Mouse (Mus musculus) midbrain, postnatal 0 days (tissue): ENCODE measurements around the gene Srebf1. TPM values are rescaled to one million over a fixed set of nuclear protein-coding genes. Genes with fewer than 3 reads are reported as not detected.

Experiments
- ATAC-seq: fragments of 200-750 bp; cut with Nextera tagmentation; 2 replicates; pipeline ENCODE4 v1.8.0; 2017; ENCODE audit warnings: moderate number of reproducible peaks, mild to moderate bottlenecking, moderate TSS enrichment, moderate library complexity; ENCODE audit not compliant: low FRiP score
- DNase-seq: peaks from one replicate; pipeline ENCODE4 v3.0.0-alpha.2; 2015; ENCODE audit warnings: low spot score
- H3K27ac ChIP-seq: fragments of 300-500 bp; sonication (generic); 2 replicates; pipeline ENCODE4 v1.5.1; 2014; ENCODE audit warnings: low read depth, mild to moderate bottlenecking, low read length, mixed read lengths
- H3K27me3 ChIP-seq: fragments of 300-500 bp; sonication (generic); 2 replicates; pipeline ENCODE4 v1.6.1; 2014; ENCODE audit warnings: low read length, control low read depth, mixed read lengths; ENCODE audit not compliant: insufficient read depth
- H3K36me3 ChIP-seq: fragments of 300-500 bp; sonication (generic); 2 replicates; pipeline ENCODE4 v1.6.1; 2014; ENCODE audit warnings: low read length, control low read depth, mixed read lengths; ENCODE audit not compliant: insufficient read depth
- H3K4me1 ChIP-seq: fragments of 300-500 bp; sonication (generic); 2 replicates; pipeline ENCODE4 v1.6.1; 2014; ENCODE audit warnings: mild to moderate bottlenecking, control low read depth, antibody characterized with exemption, low read length, mixed read lengths; ENCODE audit not compliant: insufficient read depth
- H3K4me2 ChIP-seq: fragments of 300-500 bp; sonication (generic); 2 replicates; pipeline ENCODE4 v1.6.1; 2014; ENCODE audit warnings: low read depth, mild to moderate bottlenecking, low read length, mixed read lengths; ENCODE audit not compliant: poor library complexity, severe bottlenecking
- H3K4me3 ChIP-seq: fragments of 300-500 bp; sonication (generic); 2 replicates; pipeline ENCODE4 v1.5.1; 2014; ENCODE audit warnings: low read depth, mild to moderate bottlenecking, low read length, moderate library complexity
- H3K9ac ChIP-seq: fragments of 300-500 bp; sonication (generic); replicated peaks from 2 replicates; pipeline ENCODE4 v1.6.1; 2014; ENCODE audit warnings: mild to moderate bottlenecking, low read length, moderate library complexity, mixed read lengths; ENCODE audit not compliant: poor library complexity, severe bottlenecking
- H3K9me3 ChIP-seq: fragments of 300-500 bp; sonication (generic); 2 replicates; pipeline ENCODE4 v1.6.1; 2016; ENCODE audit warnings: low read length, control low read depth
- CTCF ChIP-seq: IDR thresholded peaks from 2 replicates; pipeline ENCODE4 v1.5.1; 2016; ENCODE audit warnings: antibody characterized with exemption, mild to moderate bottlenecking
- WGBS: fragments of 180-500 bp; shearing (Covaris S2); extraction: QIAGEN DNeasy Blood & Tissue Kit; methylation state at CpG from one replicate; pipeline ENCODE4 v1.1.7; 2014; 5-methylcytosine and 5-hydroxymethylcytosine counted together
- polyA plus RNA-seq: library from polyadenylated mRNA; unstranded; fragments of >200 nt; fragmentation: Nextera tagmentation; extraction: Ambion mirVana; gene quantifications from 2 replicates; pipeline ENCODE4 v1.2.1, GENCODE M21; 2015
- total RNA-seq: library from RNA; depleted of rRNA; stranded (reverse); fragments of >200 nt; gene quantifications from 2 replicates; pipeline ENCODE4 v1.2.3, GENCODE M21; 2014

Gene Srebf1
- total and polyA plus RNA-seq, 2 experiments from 2014 or later, result 34.5 to 96.5 TPM

DNA sequence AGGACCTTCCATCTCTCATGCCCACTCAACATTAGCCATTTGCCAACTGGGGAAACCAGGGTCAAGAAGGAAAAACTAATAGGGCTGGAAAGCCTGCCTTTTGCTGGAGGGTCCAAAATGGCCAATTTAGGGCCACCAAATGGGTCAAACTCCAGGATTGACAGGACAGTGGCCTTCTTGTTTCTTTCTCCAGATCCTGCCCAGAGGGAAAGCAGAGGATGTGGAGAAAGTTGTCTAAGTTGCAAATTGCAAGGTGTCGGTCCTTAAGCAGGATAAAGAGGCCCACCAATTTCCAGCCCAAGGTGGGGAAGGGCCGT is 12.5 kb downstream of the Srebf1 start:
- Histone ChIP-seq H3K27me3 (no peaks in the 10 kb centered on the region), H3K27ac (peak overlapping the region; percentile 76), H3K4me1 (peaks cover 17% of the 10 kb centered on the region), H3K4me3 (peak overlapping the region; percentile 39), H3K4me2 (peak overlapping the region; percentile 70), H3K36me3 (peaks cover 9% of the 10 kb centered on the region; the same call in 1 of the 2 replicates), H3K9me3 (no peaks in the 10 kb centered on the region), H3K9ac (peak overlapping the region; percentile 64)
- DNase-seq (no peak), ATAC-seq (no peak)
- 8% methylated on average over 2 of the region's 2 CpGs for WGBS
- TF ChIP-seq CTCF, result no peak

DNA sequence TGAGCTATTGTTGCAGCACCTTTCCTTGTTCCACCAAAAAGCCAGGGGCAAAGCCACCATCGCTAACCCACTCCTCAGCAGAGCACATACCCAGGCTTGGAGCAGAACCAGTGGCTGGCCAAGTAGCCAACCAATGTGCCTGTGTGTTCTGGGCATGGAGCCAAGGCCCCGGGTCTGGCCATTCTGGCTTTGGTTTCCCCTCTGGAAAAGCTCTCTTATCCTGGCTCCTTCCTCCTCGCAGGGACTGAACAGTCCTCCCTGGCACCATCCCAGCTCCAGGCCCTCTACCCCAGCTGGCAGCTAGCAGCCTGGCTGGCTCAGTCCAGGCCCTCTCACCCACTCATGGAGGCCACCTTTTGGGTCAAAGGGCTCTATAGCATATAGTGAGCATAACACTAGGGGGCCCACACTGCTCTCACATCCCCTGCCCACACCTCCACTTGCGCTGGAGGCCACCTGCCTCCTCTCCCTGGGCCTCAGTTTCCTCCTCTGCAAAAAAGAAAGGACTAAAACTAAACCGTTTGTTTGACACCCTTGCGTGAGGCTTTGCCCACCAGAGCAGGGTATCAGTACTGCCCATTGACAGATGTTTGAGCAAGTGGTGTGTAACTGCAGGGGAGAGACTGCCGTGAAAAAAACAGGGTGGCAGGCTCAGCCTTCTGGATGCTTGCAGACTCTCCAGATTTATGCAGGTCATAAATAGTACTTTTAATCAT is 13.0 kb downstream of the Srebf1 start:
- peak overlapping the region; percentile 76 for H3K27ac ChIP-seq
- peaks cover 14% of the 10 kb centered on the region; the same call in 1 of the 2 replicates for H3K36me3 ChIP-seq
- peak; percentile 96 for DNase-seq
- 29% methylated on average over 7 of the region's 7 CpGs for WGBS
- peak overlapping the region; percentile 70 for H3K4me2 ChIP-seq
- peaks cover 17% of the 10 kb centered on the region for H3K4me1 ChIP-seq
- peak; percentile 45 for ATAC-seq
- peak; percentile 15; the same call in 1 of the 2 replicates for TF ChIP-seq CTCF
- H3K4me3 ChIP-seq, result peak overlapping the region; percentile 39
- peak overlapping the region; percentile 64 for H3K9ac ChIP-seq
- no peaks in the 10 kb centered on the region for H3K9me3 ChIP-seq
- H3K27me3 ChIP-seq, result no peaks in the 10 kb centered on the region

- WGBS, result 50% methylated on average over 4 of the region's 4 CpGs
- TF ChIP-seq CTCF, result no peak
Observed at GRCm38 (mm10) chr11:60208712-60209111, 13.7 kb downstream of the Srebf1 start.

GRCm38 (mm10) chr11:60208201-60208600 is 14.2 kb downstream of the Srebf1 start:
- no peaks in the 10 kb centered on the region for H3K27me3 ChIP-seq
- TF ChIP-seq CTCF, result no peak
- H3K9me3 ChIP-seq, result no peaks in the 10 kb centered on the region
- H3K9ac ChIP-seq, result peak overlapping the region; percentile 48
- DNase-seq (no peak), ATAC-seq (no peak)
- peaks cover 17% of the 10 kb centered on the region for H3K4me1 ChIP-seq
- H3K4me2 ChIP-seq, result peak overlapping the region; percentile 70
- peaks cover 22% of the 10 kb centered on the region for H3K36me3 ChIP-seq
- 54% methylated on average over 6 of the region's 6 CpGs for WGBS
- peak overlapping the region; percentile 14 for H3K4me3 ChIP-seq
- peak overlapping the region; percentile 76; the same call in 1 of the 2 replicates for H3K27ac ChIP-seq

More at GRCm38 (mm10) chr11:60208712-60209111, 13.7 kb downstream of the Srebf1 start:
- Histone ChIP-seq H3K4me3 (peak overlapping the region; percentile 14), H3K9me3 (no peaks in the 10 kb centered on the region), H3K4me2 (peak overlapping the region; percentile 70), H3K9ac (peak overlapping the region; percentile 48), H3K27me3 (no peaks in the 10 kb centered on the region), H3K36me3 (peaks cover 20% of the 10 kb centered on the region), H3K4me1 (peaks cover 17% of the 10 kb centered on the region), H3K27ac (peak overlapping the region; percentile 76)
- DNase-seq (no peak), ATAC-seq (no peak)

DNA sequence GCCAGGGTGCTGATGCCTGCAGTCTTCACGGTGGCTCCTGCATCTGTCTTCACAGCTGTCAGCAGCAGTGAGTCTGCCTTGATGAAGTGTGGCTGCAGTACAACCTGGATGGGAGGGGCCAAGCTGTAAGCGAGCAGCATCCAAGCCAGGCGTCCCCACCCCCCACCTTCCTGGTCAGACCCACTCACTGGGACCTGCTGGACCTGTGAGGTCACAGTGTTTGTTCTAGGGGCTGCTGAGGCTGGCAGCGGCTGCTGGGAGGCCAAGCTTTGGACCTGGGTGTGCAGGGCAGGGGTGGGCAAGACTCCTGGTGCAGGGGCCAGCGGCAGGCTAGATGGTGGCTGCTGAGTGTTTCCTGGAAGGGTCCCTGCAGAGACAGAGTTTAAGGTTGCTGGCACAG is 16.2 kb downstream of the Srebf1 start:
- no peaks in the 10 kb centered on the region for H3K27me3 ChIP-seq
- no peak for TF ChIP-seq CTCF
- H3K9me3 ChIP-seq, result no peaks in the 10 kb centered on the region
- no peak overlapping the region for H3K4me3 ChIP-seq
- no peak overlapping the region for H3K27ac ChIP-seq
- H3K9ac ChIP-seq, result no peak overlapping the region
- no peak for ATAC-seq
- WGBS, result 81% methylated on average over 5 of the region's 5 CpGs
- H3K4me1 ChIP-seq, result peaks cover 17% of the 10 kb centered on the region
- peaks cover 39% of the 10 kb centered on the region for H3K36me3 ChIP-seq
- no peak for DNase-seq
- no peak overlapping the region for H3K4me2 ChIP-seq

GRCm38 (mm10) chr11:60205026-60205425 is 17.4 kb downstream of the Srebf1 start:
- peaks cover 45% of the 10 kb centered on the region for H3K36me3 ChIP-seq
- H3K4me3 ChIP-seq, result no peak overlapping the region
- peaks cover 17% of the 10 kb centered on the region for H3K4me1 ChIP-seq
- DNase-seq (no peak), ATAC-seq (no peak)
- H3K9me3 ChIP-seq, result no peaks in the 10 kb centered on the region
- H3K4me2 ChIP-seq, result no peak overlapping the region
- no peaks in the 10 kb centered on the region for H3K27me3 ChIP-seq
- 85% methylated on average over 12 of the region's 12 CpGs for WGBS
- no peak overlapping the region for H3K9ac ChIP-seq
- no peak overlapping the region for H3K27ac ChIP-seq
- TF ChIP-seq CTCF, result no peak
